Mouse (Mus musculus) lung, postnatal 0 days (tissue): Measurements from ENCODE around the gene Ggt5. TPM values are rescaled to one million over a fixed set of nuclear protein-coding genes. Genes with fewer than 3 reads are reported as not detected.

Experiments used
- ATAC-seq: fragments of 200-750 bp; cut with Nextera tagmentation; 2 replicates; pipeline ENCODE4 v1.8.0; 2017; ENCODE audit warnings: moderate library complexity
- DNase-seq: peaks from one replicate; pipeline ENCODE4 v3.0.0-alpha.2; 2016; ENCODE audit warnings: low spot score
- H3K27ac ChIP-seq: fragments of 300-500 bp; sonication (generic); 2 replicates; pipeline ENCODE4 v1.5.1; 2014; ENCODE audit warnings: antibody characterized with exemption, mild to moderate bottlenecking, low read length, mixed read lengths
- H3K27me3 ChIP-seq: fragments of 300-500 bp; sonication (generic); replicated peaks from 2 replicates; pipeline ENCODE4 v1.6.1; 2014; ENCODE audit warnings: low read length, mixed read lengths; ENCODE audit not compliant: insufficient read depth
- H3K36me3 ChIP-seq: fragments of 300-500 bp; sonication (generic); 2 replicates; pipeline ENCODE4 v1.6.1; 2014; ENCODE audit warnings: low read length, mixed read lengths; ENCODE audit not compliant: insufficient read depth
- H3K4me1 ChIP-seq: fragments of 300-500 bp; sonication (generic); 2 replicates; pipeline ENCODE4 v1.6.1; 2014; ENCODE audit warnings: antibody characterized with exemption, low read depth, low read length, mixed read lengths; ENCODE audit not compliant: insufficient read depth
- H3K4me2 ChIP-seq: fragments of 300-500 bp; sonication (generic); replicated peaks from 2 replicates; pipeline ENCODE4 v1.6.1; 2014; ENCODE audit warnings: low read depth, mild to moderate bottlenecking, low read length, moderate library complexity, mixed read lengths
- H3K4me3 ChIP-seq: fragments of 300-500 bp; sonication (generic); 2 replicates; pipeline ENCODE4 v1.5.1; 2014; ENCODE audit warnings: low read depth, low read length
- H3K9ac ChIP-seq: fragments of 300-500 bp; sonication (generic); replicated peaks from 2 replicates; pipeline ENCODE4 v1.6.1; 2014; ENCODE audit warnings: low read depth, mild to moderate bottlenecking
- H3K9me3 ChIP-seq: fragments of 300-500 bp; sonication (generic); 2 replicates; pipeline ENCODE4 v1.6.1; 2016; ENCODE audit warnings: low read length, mixed read lengths
- CTCF ChIP-seq: IDR thresholded peaks from 2 replicates; pipeline ENCODE4 v1.5.1; 2016; ENCODE audit warnings: antibody characterized with exemption, mild to moderate bottlenecking
- EP300 ChIP-seq: IDR thresholded peaks from 2 replicates; pipeline ENCODE4 v1.6.1; 2016; ENCODE audit warnings: antibody characterized with exemption, mild to moderate bottlenecking, control low read depth
- WGBS: fragments of 180-500 bp; shearing (Covaris S2); extraction: QIAGEN DNeasy Blood & Tissue Kit; methylation state at CpG from one replicate; pipeline ENCODE4 v1.1.7; 2014; 5-methylcytosine and 5-hydroxymethylcytosine counted together
- polyA plus RNA-seq: library from polyadenylated mRNA; unstranded; fragments of >200 nt; fragmentation: Nextera tagmentation; extraction: Ambion mirVana; gene quantifications from 2 replicates; pipeline ENCODE4 v1.2.1, GENCODE M21; 2015

Gene Ggt5
- polyA plus RNA-seq, 1 experiment from 2014 or later: 3.4 TPM

DNA sequence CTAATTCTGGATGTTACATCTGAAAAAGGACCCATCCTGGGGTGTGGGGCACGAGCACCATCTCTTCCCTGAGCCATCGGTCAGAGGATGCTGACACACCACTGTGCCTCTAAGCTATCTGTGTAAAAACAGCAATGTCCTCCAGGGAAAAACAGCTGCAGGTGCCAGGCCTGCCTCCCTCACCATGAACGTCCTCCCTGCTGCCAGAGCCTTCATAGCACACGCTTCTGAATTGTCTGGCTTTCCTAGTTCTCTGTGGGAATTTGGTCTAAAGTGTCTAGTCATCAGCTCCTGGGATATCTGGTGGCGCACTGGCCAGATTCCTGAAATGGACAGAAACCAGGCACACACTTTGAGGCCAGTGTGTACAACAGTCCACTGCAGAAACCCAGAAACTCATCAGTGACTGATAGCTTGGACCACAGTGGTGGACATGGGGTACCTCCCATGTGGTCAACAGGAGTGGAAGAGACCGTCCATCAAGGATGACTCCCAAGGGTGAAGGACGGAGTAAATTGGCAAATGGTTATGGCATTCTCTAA lies 11.1 kb downstream of the Ggt5 start:
- ATAC-seq (no peak), DNase-seq (no peak)
- no peaks in the 10 kb centered on the region for H3K36me3 ChIP-seq
- WGBS: 86% methylated on average over 7 of the region's 7 CpGs
- no peaks in the 10 kb centered on the region for H3K27me3 ChIP-seq
- H3K4me2 ChIP-seq: no peak overlapping the region
- TF ChIP-seq CTCF: no peak
- no peak for TF ChIP-seq EP300
- no peaks in the 10 kb centered on the region for H3K9me3 ChIP-seq
- no peak overlapping the region for H3K9ac ChIP-seq
- no peaks in the 10 kb centered on the region for H3K4me1 ChIP-seq
- no peak overlapping the region for H3K27ac ChIP-seq
- no peak overlapping the region for H3K4me3 ChIP-seq

DNA sequence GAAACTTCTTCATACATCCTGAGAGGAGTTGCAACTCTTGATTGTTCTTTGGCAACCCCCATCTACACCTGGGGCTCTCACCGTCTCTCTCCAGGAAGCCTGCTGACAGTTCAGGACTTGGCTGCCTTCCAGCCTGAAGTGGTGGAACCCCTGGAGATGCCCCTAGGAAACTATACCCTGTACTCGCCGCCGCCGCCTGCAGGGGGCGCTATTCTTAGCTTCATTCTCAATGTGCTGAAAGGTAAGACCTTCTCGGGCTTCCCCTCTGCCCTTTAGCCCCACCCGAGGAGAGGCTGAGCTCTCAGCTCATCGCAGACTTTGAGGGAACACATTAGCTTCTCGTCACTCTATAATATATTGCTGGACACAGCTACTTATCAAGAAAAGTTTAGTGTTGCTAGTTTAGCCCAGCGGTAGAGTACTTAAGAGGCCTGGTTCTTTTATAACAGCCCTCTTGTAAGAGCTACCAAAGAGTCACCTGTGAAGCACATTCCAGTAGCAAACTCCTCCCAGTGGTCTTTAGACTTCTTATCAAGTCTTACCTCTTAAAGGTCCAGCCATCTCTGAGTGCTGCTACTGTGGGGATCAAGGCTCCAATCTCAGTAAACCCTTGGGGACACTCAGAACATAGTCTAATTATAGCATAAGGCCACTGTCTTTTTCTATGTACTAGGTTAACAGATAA lies 16.2 kb downstream of the Ggt5 start:
- no peak overlapping the region for H3K27ac ChIP-seq
- H3K9me3 ChIP-seq: no peaks in the 10 kb centered on the region
- WGBS: 28% methylated on average over 11 of the region's 11 CpGs
- H3K4me1 ChIP-seq: no peaks in the 10 kb centered on the region
- ATAC-seq (peak; percentile 78), DNase-seq (peak; percentile 52)
- H3K4me3 ChIP-seq: no peak overlapping the region
- TF ChIP-seq EP300 (no peak), CTCF (peak; percentile 50)
- no peaks in the 10 kb centered on the region for H3K36me3 ChIP-seq
- H3K4me2 ChIP-seq: no peak overlapping the region
- no peaks in the 10 kb centered on the region for H3K27me3 ChIP-seq
- no peak overlapping the region for H3K9ac ChIP-seq

DNA sequence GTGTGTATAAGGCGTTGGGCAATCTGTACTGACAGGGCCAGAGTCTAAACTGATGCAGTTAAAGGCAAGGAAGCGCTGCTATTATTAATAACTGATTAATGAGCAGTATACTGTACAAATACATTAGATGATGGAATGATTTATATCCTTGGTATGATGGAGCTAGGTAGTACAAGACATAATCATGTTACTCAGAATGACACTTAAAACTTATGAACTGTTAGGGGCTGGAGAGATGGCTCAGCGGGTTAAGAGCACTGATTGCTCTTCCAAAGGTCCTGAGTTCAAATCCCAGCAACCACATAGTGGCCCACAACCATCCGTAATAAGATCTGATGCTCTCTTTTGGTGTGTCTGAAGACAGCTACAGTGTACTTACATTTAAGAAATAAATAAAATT lies 18.1 kb downstream of the Ggt5 start:
- no peak for ATAC-seq
- 82% methylated on average over 4 of the region's 4 CpGs for WGBS
- TF ChIP-seq EP300 (no peak), CTCF (no peak)
- Histone ChIP-seq H3K4me1 (no peaks in the 10 kb centered on the region), H3K9me3 (no peaks in the 10 kb centered on the region), H3K36me3 (no peaks in the 10 kb centered on the region), H3K27ac (no peak overlapping the region), H3K4me2 (no peak overlapping the region), H3K4me3 (no peak overlapping the region), H3K9ac (no peak overlapping the region), H3K27me3 (no peaks in the 10 kb centered on the region)
- DNase-seq: no peak

DNA sequence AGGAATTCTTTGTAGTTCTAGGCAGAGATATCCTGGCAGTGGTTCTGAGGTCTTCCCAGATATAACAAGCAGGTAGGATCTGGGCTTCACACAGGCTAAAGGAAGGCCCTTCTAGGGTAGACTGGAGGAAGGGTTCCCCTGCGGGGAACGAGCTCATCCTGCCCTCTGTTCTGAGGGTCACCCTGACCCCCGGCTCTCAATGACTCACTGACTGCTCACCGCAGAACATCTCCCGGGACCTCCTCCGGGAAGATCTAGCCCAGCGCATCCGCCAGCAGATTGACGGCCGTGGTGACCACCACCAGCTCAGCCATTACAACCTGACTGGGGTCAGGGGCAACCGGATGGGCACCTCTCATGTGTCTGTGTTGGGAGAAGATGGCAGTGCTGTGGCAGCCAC lies 19.8 kb downstream of the Ggt5 start:
- TF ChIP-seq CTCF: no peak
- H3K9ac ChIP-seq: no peak overlapping the region
- DNase-seq (no peak), ATAC-seq (no peak)
- no peaks in the 10 kb centered on the region for H3K27me3 ChIP-seq
- no peak overlapping the region for H3K27ac ChIP-seq
- no peaks in the 10 kb centered on the region for H3K4me1 ChIP-seq
- H3K4me3 ChIP-seq: no peak overlapping the region
- H3K36me3 ChIP-seq: no peaks in the 10 kb centered on the region
- no peaks in the 10 kb centered on the region for H3K9me3 ChIP-seq
- 89% methylated on average over 11 of the region's 11 CpGs for WGBS
- H3K4me2 ChIP-seq: no peak overlapping the region

DNA sequence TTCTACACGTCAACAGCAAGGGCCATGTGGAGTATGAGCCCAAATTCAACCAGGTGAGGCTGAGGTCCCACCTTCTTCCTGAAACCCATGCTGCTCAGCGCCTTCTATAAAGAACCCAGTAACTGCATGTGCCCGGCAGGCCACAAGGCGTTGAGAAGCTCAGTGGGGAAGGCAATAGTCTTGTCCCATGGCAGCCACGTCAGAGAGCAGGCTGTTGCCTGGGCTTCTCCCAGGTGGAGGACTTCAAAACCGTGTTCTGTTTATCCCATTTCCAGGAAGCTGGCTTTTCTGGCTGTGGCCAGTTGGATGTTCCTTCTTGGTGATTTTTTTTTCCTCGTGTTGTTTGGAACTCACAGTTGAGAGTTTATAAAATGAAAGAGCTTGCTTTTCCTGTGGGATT lies 21.3 kb downstream of the Ggt5 start:
- Histone ChIP-seq H3K9ac (no peak overlapping the region), H3K27me3 (no peaks in the 10 kb centered on the region), H3K4me2 (no peak overlapping the region), H3K4me3 (no peak overlapping the region), H3K36me3 (no peaks in the 10 kb centered on the region), H3K9me3 (no peaks in the 10 kb centered on the region), H3K4me1 (no peaks in the 10 kb centered on the region), H3K27ac (no peak overlapping the region)
- WGBS: 52% methylated on average over 7 of the region's 7 CpGs
- DNase-seq (no peak), ATAC-seq (no peak)
- TF ChIP-seq EP300: no peak
- no peak for TF ChIP-seq CTCF

DNA sequence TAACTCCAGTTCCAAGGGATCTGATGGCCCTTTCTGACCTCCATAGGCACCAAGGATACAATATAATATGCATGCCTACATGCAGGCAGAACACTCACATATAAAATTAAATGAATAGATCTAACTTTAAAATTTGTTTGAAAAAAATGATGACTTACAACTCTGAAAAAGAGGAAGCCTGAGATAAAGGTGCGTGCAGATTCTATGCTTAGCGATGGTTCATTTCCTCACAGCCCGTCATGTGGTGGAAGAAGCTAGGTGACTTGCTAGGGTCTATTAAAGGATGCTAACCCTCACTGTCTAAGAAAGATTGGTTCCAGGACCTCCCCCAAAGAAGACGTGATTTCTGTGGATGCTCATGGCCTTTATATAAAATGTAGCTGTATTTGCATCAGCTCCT lies 26.9 kb downstream of the Ggt5 start:
- no peak for TF ChIP-seq CTCF
- no peak for TF ChIP-seq EP300
- Histone ChIP-seq H3K9ac (no peak overlapping the region), H3K27me3 (no peaks in the 10 kb centered on the region), H3K27ac (no peak overlapping the region), H3K4me3 (no peak overlapping the region), H3K4me1 (no peaks in the 10 kb centered on the region), H3K4me2 (no peak overlapping the region), H3K36me3 (no peaks in the 10 kb centered on the region), H3K9me3 (no peaks in the 10 kb centered on the region)
- 86% methylated on average over 4 of the region's 4 CpGs for WGBS
- DNase-seq: no peak
- ATAC-seq: no peak
